Mouse (Mus musculus) spleen, adult 2 months (tissue): ENCODE measurements around the gene Pax4. TPM values are rescaled to one million over a fixed set of nuclear protein-coding genes. Genes with fewer than 3 reads are reported as not detected.
A peak's percentile ranks its signal among the peaks of the same experiment; 100 is the strongest.

Experiments
- DNase-seq, 2 experiments: peaks; one replicate each; pipeline versions ENCODE4 v3.0.0 to v3.0.0-alpha.2; 2012 to 2021; ENCODE audit warnings: low spot score in 2 of 2, low read depth in 1 of 2
- H3K27ac ChIP-seq: fragments of 200-500 bp; 2 replicates; pipeline ENCODE4 v1.5.1; 2012; ENCODE audit warnings: low read length, inconsistent platforms; ENCODE audit not compliant: insufficient read depth
- H3K27me3 ChIP-seq: fragments of 200-500 bp; 2 replicates; pipeline ENCODE4 v1.6.1; 2012; ENCODE audit warnings: mild to moderate bottlenecking, moderate library complexity, low read length, inconsistent platforms; ENCODE audit not compliant: control insufficient read depth, insufficient read depth
- H3K36me3 ChIP-seq: fragments of 200-500 bp; 2 replicates; pipeline ENCODE4 v1.6.1; 2012; ENCODE audit warnings: mild to moderate bottlenecking, low read length, inconsistent platforms; ENCODE audit not compliant: control insufficient read depth, insufficient read depth
- H3K4me1 ChIP-seq: fragments of 200-500 bp; 2 replicates; pipeline ENCODE4 v1.6.1; 2011; ENCODE audit warnings: inconsistent platforms; ENCODE audit not compliant: control insufficient read depth, insufficient read depth, insufficient read length
- H3K4me3 ChIP-seq: fragments of 200-500 bp; 2 replicates; pipeline ENCODE4 v1.5.1; 2011; ENCODE audit warnings: mild to moderate bottlenecking, inconsistent platforms; ENCODE audit not compliant: insufficient read depth, insufficient read length; ENCODE audit errors: extremely low read depth
- CTCF ChIP-seq: fragments of 200-500 bp; IDR thresholded peaks from 2 replicates; pipeline ENCODE4 v1.5.1; 2011; ENCODE audit warnings: mild to moderate bottlenecking, inconsistent platforms; ENCODE audit not compliant: insufficient read depth, insufficient read length, insufficient replicate concordance; ENCODE audit errors: extremely low read depth
- POLR2A ChIP-seq: fragments of 200-500 bp; IDR thresholded peaks from 2 replicates; pipeline ENCODE4 v1.6.1; 2011; ENCODE audit warnings: low read depth, low read length, inconsistent platforms
- WGBS: fragments of 180-500 bp; shearing (Covaris S2); methylation state at CpG from one replicate; pipeline ENCODE4 v1.1.7; 2018; 5-methylcytosine and 5-hydroxymethylcytosine counted together
- polyA plus RNA-seq: library from polyadenylated mRNA; depleted of rRNA; stranded (reverse); fragments of >200 nt; gene quantifications from 2 replicates; pipeline ENCODE4 v1.2.3, GENCODE M21; 2012

The Pax4 gene
- polyA plus RNA-seq, 1 experiment: not detected

DNA sequence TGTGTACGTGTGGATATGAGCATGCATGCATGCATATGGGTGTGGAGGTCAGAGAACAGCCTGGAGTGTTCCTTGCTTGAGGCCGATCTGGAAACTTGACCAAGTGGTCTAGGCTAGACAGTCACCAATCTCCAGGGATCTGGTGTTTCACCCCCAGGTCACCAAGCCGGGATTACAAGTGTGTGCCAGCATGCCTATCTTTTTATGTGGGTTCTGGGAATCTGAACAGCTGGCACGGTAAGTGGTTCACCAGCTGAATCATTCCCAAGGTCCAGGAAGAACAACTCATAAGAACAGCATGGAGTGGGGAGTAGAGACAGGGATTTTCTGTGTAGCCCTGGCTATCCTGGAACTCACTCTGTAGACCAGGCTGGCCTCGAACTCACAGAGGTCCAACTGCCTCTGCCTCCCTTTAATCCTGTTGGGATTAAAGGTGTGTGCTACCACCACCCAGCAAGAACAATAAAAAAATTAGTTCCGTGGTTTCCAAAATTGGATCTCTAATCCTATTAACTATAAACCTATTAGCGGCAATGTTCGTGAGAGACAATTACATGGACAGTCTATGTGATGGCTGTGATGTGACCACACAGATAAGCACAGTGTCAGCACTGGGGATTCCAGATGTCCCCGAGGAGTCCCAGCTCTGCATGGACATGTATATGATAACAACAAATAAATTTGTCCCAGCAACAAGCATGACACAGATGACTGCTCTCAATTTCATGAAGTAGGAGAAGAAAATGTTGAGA, 22.3 kb upstream of the Pax4 start:
- Histone ChIP-seq H3K4me3 (no peak overlapping the region), H3K27ac (no peak overlapping the region), H3K4me1 (no peaks in the 10 kb centered on the region), H3K36me3 (no peaks in the 10 kb centered on the region), H3K27me3 (no peaks in the 10 kb centered on the region)
- TF ChIP-seq POLR2A (no peak), CTCF (no peak)
- DNase-seq: no peak
- WGBS: 92% methylated on average over 9 of the region's 9 CpGs

DNA sequence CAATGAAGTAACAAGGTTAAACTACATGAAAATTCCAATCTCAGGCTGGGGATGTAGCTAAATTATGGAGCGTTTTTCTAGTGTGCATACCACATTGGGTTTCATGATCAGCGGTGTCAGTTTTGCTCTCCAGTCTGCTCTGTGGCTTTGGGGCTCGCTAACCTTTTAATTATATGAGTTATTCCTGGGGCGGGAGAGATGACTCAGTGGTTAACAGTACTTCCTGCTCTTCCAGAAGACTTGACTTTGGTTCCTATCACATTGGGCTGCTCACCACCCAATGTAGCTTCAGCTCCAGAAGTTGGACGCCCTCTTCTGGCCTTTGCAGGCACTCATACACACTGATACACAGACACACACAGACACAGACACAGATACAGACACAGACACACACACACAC, 21.5 kb upstream of the Pax4 start:
- TF ChIP-seq POLR2A (no peak), CTCF (no peak)
- H3K4me3 ChIP-seq: no peak overlapping the region
- no peak overlapping the region for H3K27ac ChIP-seq
- no peaks in the 10 kb centered on the region for H3K27me3 ChIP-seq
- WGBS: 79% methylated on average over 5 of the region's 5 CpGs
- no peaks in the 10 kb centered on the region for H3K36me3 ChIP-seq
- no peak for DNase-seq
- no peaks in the 10 kb centered on the region for H3K4me1 ChIP-seq

DNA sequence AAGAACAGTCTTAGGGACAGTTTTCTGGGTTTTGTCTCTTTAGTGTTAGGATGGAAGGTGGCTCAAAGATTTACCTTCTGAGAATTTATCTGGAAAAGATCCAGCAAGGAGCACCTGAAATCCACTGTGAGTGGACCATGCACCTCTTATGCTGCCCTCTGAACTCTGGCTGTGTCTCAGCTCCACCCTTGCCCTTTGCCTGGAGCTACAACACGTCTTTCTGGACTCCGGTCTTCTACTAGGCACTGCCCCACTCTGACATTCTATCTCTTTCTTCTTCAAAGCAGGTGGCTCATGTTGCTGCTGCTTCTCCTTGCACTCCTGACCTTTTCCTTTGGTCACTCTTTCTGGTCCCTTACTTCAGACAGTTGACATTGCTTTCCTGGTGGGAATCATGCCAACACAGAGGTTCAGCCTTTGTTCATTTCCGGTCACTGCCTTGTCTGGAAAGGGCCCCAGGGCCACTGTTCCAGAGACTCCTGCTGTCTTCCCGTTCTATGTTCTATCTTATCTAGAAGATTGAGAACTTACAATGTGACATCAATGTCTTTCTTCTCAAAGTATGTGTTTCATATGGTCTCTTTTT, 21.0 kb upstream of the Pax4 start:
- Histone ChIP-seq H3K27ac (no peak overlapping the region), H3K36me3 (no peaks in the 10 kb centered on the region), H3K4me1 (no peaks in the 10 kb centered on the region), H3K4me3 (no peak overlapping the region), H3K27me3 (no peaks in the 10 kb centered on the region)
- DNase-seq: no peak
- 86% methylated on average over 4 of the region's 4 CpGs for WGBS
- no peak for TF ChIP-seq CTCF
- TF ChIP-seq POLR2A: no peak

DNA sequence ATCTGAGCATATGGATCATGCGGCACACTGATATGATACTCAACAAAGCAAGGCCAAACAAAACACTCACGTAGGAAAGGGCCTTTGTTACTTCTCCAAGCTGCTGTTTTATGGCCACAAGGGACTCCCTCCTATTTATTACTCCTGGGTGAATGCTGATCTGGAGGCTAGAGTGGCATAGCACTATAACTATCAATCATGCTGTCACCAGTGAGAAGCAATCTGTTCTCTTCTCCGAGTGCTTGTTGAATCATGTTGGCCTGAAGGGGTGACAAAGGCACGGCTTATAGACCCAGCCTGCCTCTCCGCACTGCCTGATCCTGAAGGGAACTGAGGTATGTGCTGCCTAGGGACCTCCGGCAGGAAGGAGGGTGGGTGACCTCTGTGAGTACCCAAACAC, 15.5 kb upstream of the Pax4 start:
- Histone ChIP-seq H3K4me3 (no peak overlapping the region), H3K36me3 (no peaks in the 10 kb centered on the region), H3K4me1 (no peaks in the 10 kb centered on the region), H3K27me3 (no peaks in the 10 kb centered on the region), H3K27ac (no peak overlapping the region)
- no peak for TF ChIP-seq POLR2A
- no peak for TF ChIP-seq CTCF
- no peak for DNase-seq
- 85% methylated on average over 6 of the region's 6 CpGs for WGBS

DNA sequence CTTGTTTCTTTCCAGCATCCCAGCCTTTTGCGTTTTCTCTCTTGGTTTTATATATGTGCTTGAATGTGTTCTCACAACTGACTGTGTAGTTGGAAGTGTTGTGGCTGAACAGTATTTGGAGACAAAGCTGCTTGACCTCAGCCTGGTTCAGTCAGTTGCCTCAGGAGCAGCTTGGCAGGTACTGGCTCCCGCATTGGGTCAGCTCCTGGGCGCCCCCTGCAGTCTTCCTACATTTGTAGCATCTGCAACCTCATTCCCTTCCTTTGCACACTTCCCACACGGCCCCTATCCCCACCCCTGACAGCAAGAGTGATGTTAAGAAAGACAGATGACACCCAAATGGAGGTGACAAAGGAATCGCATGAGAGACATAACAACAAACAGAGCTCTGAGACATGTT, 11.4 kb upstream of the Pax4 start:
- TF ChIP-seq POLR2A (no peak), CTCF (peak; percentile 41; the same call in 1 of the 2 replicates)
- no peak overlapping the region for H3K27ac ChIP-seq
- H3K27me3 ChIP-seq: no peaks in the 10 kb centered on the region
- H3K4me3 ChIP-seq: no peak overlapping the region
- DNase-seq: peak in 1 of 2 experiments; percentile 41
- WGBS: 11% methylated on average over 5 of the region's 5 CpGs
- H3K4me1 ChIP-seq: no peaks in the 10 kb centered on the region
- no peaks in the 10 kb centered on the region for H3K36me3 ChIP-seq

DNA sequence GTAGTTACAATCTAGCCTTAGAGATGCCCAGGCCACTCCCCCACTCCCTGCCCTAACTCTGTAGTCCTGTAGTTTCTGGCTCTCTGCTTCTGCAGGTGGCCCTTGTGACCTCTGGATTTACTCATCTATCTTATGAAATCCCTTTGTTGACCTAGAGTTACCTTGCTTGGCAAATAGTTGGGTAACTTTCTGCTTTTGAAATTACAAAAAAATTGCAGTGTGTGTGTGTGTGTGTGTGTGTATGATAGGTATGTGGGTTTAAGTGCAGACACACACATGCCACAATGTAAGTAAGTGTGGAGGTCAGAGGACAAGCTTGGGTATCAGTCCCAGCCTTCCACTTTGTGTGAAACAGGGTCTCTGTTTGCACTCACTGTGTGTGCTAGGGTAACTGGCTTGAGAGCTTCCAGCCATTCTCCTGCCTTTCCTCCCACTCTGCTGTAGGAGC, 10.1 kb upstream of the Pax4 start:
- Histone ChIP-seq H3K4me1 (no peaks in the 10 kb centered on the region), H3K27ac (no peak overlapping the region), H3K27me3 (no peaks in the 10 kb centered on the region), H3K36me3 (no peaks in the 10 kb centered on the region), H3K4me3 (no peak overlapping the region)
- TF ChIP-seq CTCF: no peak
- TF ChIP-seq POLR2A: no peak
- no peak for DNase-seq

DNA sequence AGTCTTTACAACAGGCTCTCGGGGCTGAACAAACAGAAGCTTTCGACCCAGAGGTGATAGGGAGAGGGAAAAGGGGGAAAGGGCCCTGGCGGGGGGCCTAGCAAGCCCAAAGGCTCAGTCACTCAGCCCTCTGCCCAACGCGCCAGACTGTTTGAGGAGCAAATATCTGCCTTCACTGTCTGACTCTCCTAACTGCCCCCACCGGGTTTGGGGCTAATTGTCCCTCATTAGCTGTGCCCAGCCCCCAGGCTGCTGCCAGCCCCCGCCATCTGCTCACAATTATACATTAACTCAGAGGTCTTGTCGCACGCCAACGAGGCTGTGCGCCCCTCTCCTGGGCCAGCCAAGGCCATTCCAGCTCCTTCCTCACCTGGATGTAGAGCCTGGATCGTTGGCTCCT, 1.8 kb upstream of the Pax4 start:
- 8% methylated on average over 12 of the region's 12 CpGs for WGBS
- Histone ChIP-seq H3K27me3 (no peaks in the 10 kb centered on the region), H3K4me1 (no peaks in the 10 kb centered on the region), H3K27ac (no peak overlapping the region), H3K4me3 (no peak overlapping the region), H3K36me3 (no peaks in the 10 kb centered on the region)
- DNase-seq: no peak
- TF ChIP-seq POLR2A (no peak), CTCF (no peak)
